Comparison of ENCODE assay signal across 8 mouse cellular contexts in genomic region chr4:119462858-119463755, GRCm38 (mm10). TPM values are rescaled to one million over a fixed set of nuclear protein-coding genes. Genes with fewer than 3 reads are reported as not detected.
DNase-seq lines count a peak whose midpoint lies in the region; ATAC-seq lines count a peak whose summit lies in the region.

No protein-coding gene starts in this region.

- DNase-seq in right cerebral cortex, adult 18-20 months: peak; percentile 14
- no peak for DNase-seq in right cerebral cortex, postnatal 25 days
- DNase-seq in heart, postnatal 14 days: peak; percentile 57 to 74
- peak; percentile 44 to 77 for DNase-seq in left cerebral cortex, postnatal 10 days (ENCODE audit: extremely low spot score in 1 of 2, low spot score in 2 of 2)
- peak; percentile 30 to 45 for DNase-seq in natural killer cell, adult 2 months (ENCODE audit: low spot score in 2 of 2)

- no peak overlapping the region for H3K4me3 ChIP-seq in forebrain, embryonic 15.5 days

- H3K27ac ChIP-seq in forebrain, embryonic 15.5 days (replicated peaks): peak overlapping the region; percentile 96

- peak; percentile 60 for ATAC-seq in cerebellum, adult (ENCODE audit: insufficient number of reproducible peaks, low FRiP score, low TSS enrichment)
- ATAC-seq in forebrain, embryonic 15.5 days (replicated peaks): peak; percentile 62
- no peak for ATAC-seq in erythroblast, adult 5-6 weeks (replicated peaks; ENCODE audit: low FRiP score, poor library complexity, severe bottlenecking)

- no peaks in the 10 kb centered on the region for H3K36me3 ChIP-seq in forebrain, embryonic 15.5 days

- H3K27me3 ChIP-seq in forebrain, embryonic 15.5 days: no peaks in the 10 kb centered on the region

- WGBS in forebrain, embryonic 15.5 days: 23% methylated on average over 11 of the region's 11 CpGs

- H3K9me3 ChIP-seq in forebrain, embryonic 15.5 days: no peaks in the 10 kb centered on the region

- H3K4me2 ChIP-seq in forebrain, embryonic 15.5 days (replicated peaks): 0 out of 2 replicates have a peak overlapping the region, but pooled peaks have one; percentile 2

- H3K9ac ChIP-seq in forebrain, embryonic 15.5 days (replicated peaks): no peak overlapping the region

- peaks cover 47% of the 10 kb centered on the region for H3K4me1 ChIP-seq in forebrain, embryonic 15.5 days

- intact Hi-C loops in heart, postnatal 14 days (cut with DNase I): loop anchor here (5.0 kb wide), 1 partner anchor 49 kb away; no protein-coding TSS in a partner anchor
- intact Hi-C loops in left cerebral cortex, postnatal 10 days (cut with DNase I): loop anchor here (5.0 kb wide), 1 partner anchor 41 kb away; the partner anchor contains the start of genes Ppcs and Zmynd12

RNA-seq across cellular contexts. Expression of gene Rimkla, which starts 29.3 kb away (rescaled TPM):
- 19.1 and 20.3 TPM in 2 replicates for polyA plus RNA-seq in forebrain, embryonic 15.5 days (2015; fragmentation: Nextera tagmentation; extraction: Ambion mirVana)
- total RNA-seq in heart, postnatal 14 days (2021): under 1 TPM; 0.68 to 0.76 TPM
- total RNA-seq in left cerebral cortex, postnatal 10 days (2021): 10 to 100 TPM; 20.8 to 21.8 TPM
- not detected in 2 replicates for total RNA-seq in erythroblast, adult 5-6 weeks (2015; ENCODE audit: low replicate concordance)
- total RNA-seq in erythroblast, adult 5-6 weeks (2017; ENCODE audit: low replicate concordance): not detected in 2 replicates

RNA-seq across cellular contexts. Expression of gene Zmynd12, which starts 40.5 kb away (rescaled TPM):
- 0.27 and 0.57 TPM in 2 replicates for polyA plus RNA-seq in forebrain, embryonic 15.5 days (2015; fragmentation: Nextera tagmentation; extraction: Ambion mirVana)
- not detected for total RNA-seq in heart, postnatal 14 days (2021)
- not detected for total RNA-seq in left cerebral cortex, postnatal 10 days (2021)
- 2.9 TPM in 1 of 2 replicates, not detected in the other for total RNA-seq in erythroblast, adult 5-6 weeks (2015; ENCODE audit: low replicate concordance)
- 0.43 TPM in 1 of 2 replicates, not detected in the other for total RNA-seq in erythroblast, adult 5-6 weeks (2017; ENCODE audit: low replicate concordance)

RNA-seq across cellular contexts. Expression of gene Ppcs, which starts 40.9 kb away (rescaled TPM):
- polyA plus RNA-seq in forebrain, embryonic 15.5 days (2015; fragmentation: Nextera tagmentation; extraction: Ambion mirVana): 16.7 and 17.7 TPM in 2 replicates
- 1 to 10 TPM; 8.4 to 8.5 TPM for total RNA-seq in heart, postnatal 14 days (2021)
- 1 to 10 TPM; 5.5 to 7.2 TPM for total RNA-seq in left cerebral cortex, postnatal 10 days (2021)
- 4.2 and 8.1 TPM in 2 replicates for total RNA-seq in erythroblast, adult 5-6 weeks (2015; ENCODE audit: low replicate concordance)
- 2.3 and 7.2 TPM in 2 replicates for total RNA-seq in erythroblast, adult 5-6 weeks (2017; ENCODE audit: low replicate concordance)

RNA-seq across cellular contexts. Expression of gene Ccdc30, which starts 47.8 kb away (rescaled TPM):
- polyA plus RNA-seq in forebrain, embryonic 15.5 days (2015; fragmentation: Nextera tagmentation; extraction: Ambion mirVana): 10.6 and 13.0 TPM in 2 replicates
- total RNA-seq in heart, postnatal 14 days (2021): under 1 TPM; 0.27 to 0.38 TPM
- total RNA-seq in left cerebral cortex, postnatal 10 days (2021): 10 to 100 TPM; 18.1 to 20.1 TPM
- not detected in 2 replicates for total RNA-seq in erythroblast, adult 5-6 weeks (2015; ENCODE audit: low replicate concordance)
- not detected in 2 replicates for total RNA-seq in erythroblast, adult 5-6 weeks (2017; ENCODE audit: low replicate concordance)

Comparison
In these comparisons a context has a peak if more than half of its experiments do, and no peak if none do; other contexts are left out.
1. RNA of gene Rimkla, which starts 29.3 kb away (total RNA-seq): 20.8 to 21.8 TPM in left cerebral cortex, postnatal 10 days; 0.68 to 0.76 TPM in heart, postnatal 14 days and not detected in erythroblast, adult 5-6 weeks; every median in the first group is over 10 times any median in the second.